Mouse (Mus musculus) megakaryocyte, embryonic 14.5 days (primary cell): Measurements from ENCODE around the gene Tmem209. TPM values are rescaled to one million over a fixed set of nuclear protein-coding genes. Genes with fewer than 3 reads are reported as not detected.

Source experiments
- H3K27me3 ChIP-seq: replicated peaks from 2 replicates; pipeline ENCODE3; 2012; ENCODE audit warnings: inconsistent platforms
- H3K36me3 ChIP-seq: replicated peaks from 2 replicates; pipeline ENCODE3; 2012; ENCODE audit warnings: low read length, inconsistent platforms, mixed read lengths
- H3K4me1 ChIP-seq: 2 replicates; pipeline ENCODE4 v1.6.1; 2012; ENCODE audit warnings: inconsistent platforms
- H3K4me3 ChIP-seq: replicated peaks from 2 replicates; pipeline ENCODE3; 2012; ENCODE audit warnings: moderate library complexity, mild to moderate bottlenecking, inconsistent platforms
- H3K9me3 ChIP-seq: 2 replicates; pipeline ENCODE4 v1.6.1; 2012; ENCODE audit warnings: inconsistent platforms
- FLI1 ChIP-seq: IDR thresholded peaks from 2 replicates; pipeline ENCODE4 v1.6.1; 2012; ENCODE audit warnings: low read length, inconsistent platforms, mixed read lengths
- GATA1 ChIP-seq: IDR thresholded peaks from 3 replicates; pipeline ENCODE4 v1.6.1; 2012; ENCODE audit warnings: mixed read lengths, low read length, inconsistent platforms, borderline replicate concordance
- polyA plus RNA-seq: library from polyadenylated mRNA; stranded (reverse); fragments of >175 nt; gene quantifications from 2 replicates; pipeline ENCODE4 v1.2.3, GENCODE M21; 2012; ENCODE audit warnings: low replicate concordance; ENCODE audit not compliant: insufficient read depth

Gene Tmem209
- polyA plus RNA-seq, 1 experiment: 1.7 TPM

- Histone ChIP-seq H3K36me3 (no peaks in the 10 kb centered on the region), H3K4me1 (peaks cover 22% of the 10 kb centered on the region; the same call in 1 of the 2 replicates), H3K9me3 (0 out of 2 replicates have a peak, but pooled peaks cover 5% of the 10 kb centered on the region), H3K27me3 (peaks cover 55% of the 10 kb centered on the region), H3K4me3 (peak overlapping the region; percentile 2)
- TF ChIP-seq GATA1 (no peak), FLI1 (no peak)
These were observed 41.1 kb upstream of the Tmem209 start for GRCm38 (mm10) chr6:30550496-30551192.

- TF ChIP-seq GATA1: no peak
- no peak for TF ChIP-seq FLI1
- H3K9me3 ChIP-seq: 0 out of 2 replicates have a peak, but pooled peaks cover 5% of the 10 kb centered on the region
- H3K27me3 ChIP-seq: peaks cover 58% of the 10 kb centered on the region
- no peak overlapping the region for H3K4me3 ChIP-seq
- peaks cover 22% of the 10 kb centered on the region; the same call in 1 of the 2 replicates for H3K4me1 ChIP-seq
- no peaks in the 10 kb centered on the region for H3K36me3 ChIP-seq
These were observed 39.7 kb upstream of the Tmem209 start for GRCm38 (mm10) chr6:30549231-30549761.

- Histone ChIP-seq H3K27me3 (peaks cover 61% of the 10 kb centered on the region), H3K9me3 (0 out of 2 replicates have a peak, but pooled peaks cover 5% of the 10 kb centered on the region), H3K4me1 (peaks cover 22% of the 10 kb centered on the region; the same call in 1 of the 2 replicates), H3K36me3 (no peaks in the 10 kb centered on the region), H3K4me3 (no peak overlapping the region)
- no peak for TF ChIP-seq FLI1
- TF ChIP-seq GATA1: no peak
These were observed 38.2 kb upstream of the Tmem209 start for GRCm38 (mm10) chr6:30547656-30548306.

- TF ChIP-seq GATA1: no peak
- no peaks in the 10 kb centered on the region for H3K36me3 ChIP-seq
- H3K4me3 ChIP-seq: peak overlapping the region; percentile 79
- 0 out of 2 replicates have a peak, but pooled peaks cover 5% of the 10 kb centered on the region for H3K9me3 ChIP-seq
- peaks cover 63% of the 10 kb centered on the region for H3K27me3 ChIP-seq
- peaks cover 22% of the 10 kb centered on the region; the same call in 1 of the 2 replicates for H3K4me1 ChIP-seq
These were observed 37.7 kb upstream of the Tmem209 start for GRCm38 (mm10) chr6:30547274-30547645.

DNA sequence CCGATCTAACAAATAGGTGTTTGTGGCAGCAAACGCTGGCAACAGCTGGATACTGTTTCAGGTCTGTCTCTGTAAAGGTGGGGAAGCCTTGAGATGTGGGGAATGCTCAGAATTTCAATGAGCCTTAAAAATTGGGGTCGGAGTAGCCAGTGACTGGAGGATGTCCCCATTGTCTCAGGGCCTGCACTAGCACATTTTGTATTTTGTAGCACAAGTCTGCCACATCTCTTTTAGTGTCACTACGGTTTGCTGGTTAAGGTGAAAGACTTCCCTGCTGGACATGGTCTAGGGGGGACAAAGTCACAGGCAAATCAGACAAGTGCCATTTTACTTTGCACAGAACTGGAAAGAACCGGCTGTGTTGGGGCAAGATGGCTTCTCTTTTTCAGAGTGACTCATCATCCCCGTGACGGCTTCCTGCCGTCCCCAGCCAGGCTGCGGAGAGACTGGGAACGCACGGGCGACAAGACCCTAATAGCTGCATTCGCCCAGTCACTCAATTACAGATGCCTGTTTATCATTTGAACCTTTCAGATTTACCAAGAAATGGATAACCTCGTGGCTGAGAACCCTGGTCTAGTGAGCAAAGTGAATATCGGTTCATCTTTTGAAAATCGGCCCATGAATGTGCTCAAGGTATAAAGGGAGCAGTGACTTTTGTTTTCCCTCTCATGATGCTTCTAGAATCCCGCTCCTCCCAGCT lies 37.1 kb upstream of the Tmem209 start:
- H3K27me3 ChIP-seq: peaks cover 63% of the 10 kb centered on the region
- H3K9me3 ChIP-seq: 0 out of 2 replicates have a peak, but pooled peaks cover 5% of the 10 kb centered on the region
- TF ChIP-seq GATA1: no peak
- no peak for TF ChIP-seq FLI1
- peak overlapping the region; percentile 79 for H3K4me3 ChIP-seq
- H3K36me3 ChIP-seq: no peaks in the 10 kb centered on the region
- H3K4me1 ChIP-seq: peaks cover 18% of the 10 kb centered on the region; the same call in 1 of the 2 replicates

GRCm38 (mm10) chr6:30545689-30546088 lies 36.1 kb upstream of the Tmem209 start:
- peaks cover 66% of the 10 kb centered on the region for H3K27me3 ChIP-seq
- TF ChIP-seq FLI1: no peak
- TF ChIP-seq GATA1: no peak
- H3K9me3 ChIP-seq: 0 out of 2 replicates have a peak, but pooled peaks cover 5% of the 10 kb centered on the region
- H3K4me3 ChIP-seq: no peak overlapping the region
- peaks cover 11% of the 10 kb centered on the region; the same call in 1 of the 2 replicates for H3K4me1 ChIP-seq
- no peaks in the 10 kb centered on the region for H3K36me3 ChIP-seq

DNA sequence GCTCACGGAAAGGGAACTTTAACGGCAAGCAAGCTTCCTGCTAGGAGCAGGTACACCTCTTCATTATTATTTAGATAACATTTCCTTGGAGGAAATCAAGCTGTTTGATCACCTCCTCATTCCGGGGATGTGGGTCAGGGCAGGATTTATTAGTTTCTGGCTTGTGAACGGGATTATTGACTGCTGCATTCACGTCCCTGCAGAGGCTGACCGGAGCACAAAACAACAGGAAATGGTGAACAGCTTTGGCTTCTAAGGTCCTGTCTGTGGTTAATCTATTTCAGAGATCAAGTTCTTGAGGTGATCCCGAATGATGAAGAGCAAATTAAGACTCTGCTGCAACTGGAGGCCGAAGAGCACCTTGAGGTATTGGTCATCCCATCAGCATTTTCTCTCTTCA lies 34.3 kb upstream of the Tmem209 start:
- no peaks in the 10 kb centered on the region for H3K36me3 ChIP-seq
- peaks cover 61% of the 10 kb centered on the region for H3K27me3 ChIP-seq

GRCm38 (mm10) chr6:30543077-30543476 lies 33.5 kb upstream of the Tmem209 start:
- Histone ChIP-seq H3K36me3 (no peaks in the 10 kb centered on the region), H3K4me1 (peaks cover 8% of the 10 kb centered on the region; the same call in 1 of the 2 replicates), H3K27me3 (peaks cover 64% of the 10 kb centered on the region), H3K9me3 (peaks cover 5% of the 10 kb centered on the region; the same call in 1 of the 2 replicates), H3K4me3 (no peak overlapping the region)
- TF ChIP-seq GATA1 (no peak), FLI1 (no peak)

More for the DNA sequence above, 34.3 kb upstream of the Tmem209 start:
- TF ChIP-seq GATA1 (no peak), FLI1 (no peak)
- Histone ChIP-seq H3K9me3 (peaks cover 5% of the 10 kb centered on the region; the same call in 1 of the 2 replicates), H3K4me1 (peaks cover 8% of the 10 kb centered on the region; the same call in 1 of the 2 replicates), H3K4me3 (no peak overlapping the region)

DNA sequence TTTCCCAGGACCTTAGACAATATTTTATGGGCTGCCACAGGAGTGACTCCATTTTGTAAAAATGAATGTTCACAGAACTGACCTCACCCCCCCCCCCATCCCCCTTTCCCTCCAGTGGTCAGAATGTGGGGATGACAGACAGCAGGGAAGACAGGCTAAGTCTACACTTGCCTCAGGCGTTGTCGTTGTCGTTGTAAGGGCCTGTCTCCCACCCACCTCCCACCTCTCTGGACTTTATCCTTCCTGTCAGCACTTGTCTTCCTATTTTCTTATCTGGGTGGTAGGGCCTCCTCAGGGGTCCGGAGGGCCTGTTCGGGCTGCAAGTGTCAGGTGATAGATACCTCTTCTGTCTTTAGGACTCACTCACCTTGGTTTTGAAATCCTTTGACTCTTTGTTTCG lies 32.7 kb upstream of the Tmem209 start:
- Histone ChIP-seq H3K4me3 (no peak overlapping the region), H3K9me3 (peaks cover 5% of the 10 kb centered on the region; the same call in 1 of the 2 replicates), H3K4me1 (peaks cover 5% of the 10 kb centered on the region; the same call in 1 of the 2 replicates), H3K27me3 (peaks cover 62% of the 10 kb centered on the region), H3K36me3 (no peaks in the 10 kb centered on the region)
- TF ChIP-seq FLI1: no peak
- no peak for TF ChIP-seq GATA1
